Mouse (Mus musculus): ENCODE measurements around the gene Fam216a. TPM values are rescaled to one million over a fixed set of nuclear protein-coding genes. Genes with fewer than 3 reads are reported as not detected.

The Fam216a gene
- total and polyA plus RNA-seq, 3 experiments = 68.9 to 100 TPM; not detected in 1

- H3K9me3 ChIP-seq (replicated peaks; ENCODE audit: insufficient read depth, low read length) = no peaks in the 10 kb centered on the region
- H3K27ac ChIP-seq (ENCODE audit: control insufficient read depth, low read depth, low read length) = no peak overlapping the region
- H3K4me1 ChIP-seq (ENCODE audit: control insufficient read depth in 1 of 2, insufficient read depth in 2 of 2, low read length in 2 of 2) = no peaks in the 10 kb centered on the region
- peaks cover 11% of the 10 kb centered on the region for H3K79me2 ChIP-seq (ENCODE audit: control insufficient read depth, insufficient read depth, low read length, poor library complexity)
- peak; percentile 50 for DNase-seq (ENCODE audit: low read depth, low spot score)
- H3K27me3 ChIP-seq (ENCODE audit: control insufficient read depth in 1 of 2, insufficient read depth in 2 of 2, low read length in 2 of 2) = no peaks in the 10 kb centered on the region
- no peak overlapping the region for H3K4me3 ChIP-seq (ENCODE audit: control insufficient read depth in 1 of 2, insufficient read depth in 1 of 2, low read depth in 2 of 2, low read length in 2 of 2)
- TF ChIP-seq POLR2A (IDR thresholded peaks at IDR 0.05; ENCODE audit: control insufficient read depth in 1 of 2, insufficient read depth in 1 of 2, low read depth in 1 of 2, low read length in 2 of 2, poor library complexity in 1 of 2) (0 out of 4 replicates have a peak, but pooled peaks of 1 of the 2 experiments have one; percentile 23), SIN3A (IDR thresholded peaks at IDR 0.05; ENCODE audit: low read length) (0 out of 2 replicates have a peak, but pooled peaks have one; percentile 18), CTCF (IDR thresholded peaks at IDR 0.05 in 2 of 3, conservative IDR thresholded peaks at IDR 0.05 in 1 of 3; ENCODE audit: control insufficient read depth in 1 of 3, insufficient read depth in 1 of 3, low read depth in 2 of 3, low read length in 3 of 3, poor library complexity in 1 of 3, severe bottlenecking in 1 of 3) (peak; percentile 82 to 94 (median 94)), RAD21 (IDR thresholded peaks at IDR 0.05; ENCODE audit: low read depth, low read length) (peak; percentile 63), SMC3 (IDR thresholded peaks at IDR 0.05; ENCODE audit: low read depth, low read length) (peak; percentile 64), UBTF (IDR thresholded peaks at IDR 0.05; ENCODE audit: borderline replicate concordance, insufficient read depth, low read depth, low read length) (no peak), GABPA (IDR thresholded peaks at IDR 0.05; ENCODE audit: low read depth, low read length) (no peak), KAT2A (conservative IDR thresholded peaks at IDR 0.05; ENCODE audit: low read depth, low read length) (no peak)
- peaks cover 0 to 19% of the 10 kb centered on the region in 2 experiments; a peak in 2 of 4 replicates for H3K36me3 ChIP-seq (ENCODE audit: control insufficient read depth in 1 of 2, insufficient read depth in 2 of 2, low read length in 2 of 2)
- H3K9ac ChIP-seq (ENCODE audit: control insufficient read depth, low read depth, low read length, poor library complexity, severe bottlenecking) = no peak overlapping the region
Measured at GRCm38 (mm10) chr5:122401303-122401640, 29.1 kb upstream of the Fam216a start.

GRCm38 (mm10) chr5:122400628-122401302, 28.6 kb upstream of the Fam216a start:
- DNase-seq (ENCODE audit: low read depth, low spot score) = no peak
- Histone ChIP-seq H3K27ac (ENCODE audit: control insufficient read depth, low read depth, low read length) (no peak overlapping the region), H3K4me1 (ENCODE audit: control insufficient read depth in 1 of 2, insufficient read depth in 2 of 2, low read length in 2 of 2) (no peaks in the 10 kb centered on the region), H3K36me3 (ENCODE audit: control insufficient read depth in 1 of 2, insufficient read depth in 2 of 2, low read length in 2 of 2) (peaks cover 0 to 16% of the 10 kb centered on the region in 2 experiments; a peak in 2 of 4 replicates), H3K79me2 (ENCODE audit: control insufficient read depth, insufficient read depth, low read length, poor library complexity) (peaks cover 11% of the 10 kb centered on the region), H3K4me3 (ENCODE audit: control insufficient read depth in 1 of 2, insufficient read depth in 1 of 2, low read depth in 2 of 2, low read length in 2 of 2) (no peak overlapping the region), H3K27me3 (ENCODE audit: control insufficient read depth in 1 of 2, insufficient read depth in 2 of 2, low read length in 2 of 2) (no peaks in the 10 kb centered on the region), H3K9ac (ENCODE audit: control insufficient read depth, low read depth, low read length, poor library complexity, severe bottlenecking) (no peak overlapping the region), H3K9me3 (replicated peaks; ENCODE audit: insufficient read depth, low read length) (no peaks in the 10 kb centered on the region)
- TF ChIP-seq ETS1 (IDR thresholded peaks at IDR 0.05; ENCODE audit: low read depth, low read length) = no peak
- no peak for TF ChIP-seq RCOR1 (IDR thresholded peaks at IDR 0.05; ENCODE audit: low read depth, low read length)
- TF ChIP-seq JUND (IDR thresholded peaks at IDR 0.05; ENCODE audit: low read depth, low read length) = no peak
- no peak for TF ChIP-seq CHD1 (IDR thresholded peaks at IDR 0.05; ENCODE audit: low read depth, low read length)
- TF ChIP-seq NELFE (IDR thresholded peaks at IDR 0.05; ENCODE audit: low read depth, low read length) = no peak
- TF ChIP-seq MAZ (IDR thresholded peaks at IDR 0.05; ENCODE audit: low read depth, low read length) = no peak
- TF ChIP-seq NRF1 (IDR thresholded peaks at IDR 0.05; ENCODE audit: insufficient read depth, low read depth, low read length, poor library complexity, severe bottlenecking) = no peak
- no peak for TF ChIP-seq MAFK (IDR thresholded peaks at IDR 0.05; ENCODE audit: borderline replicate concordance, low read depth, low read length)
- TF ChIP-seq ZMIZ1 (IDR thresholded peaks at IDR 0.05; ENCODE audit: low read depth, low read length) = no peak
- TF ChIP-seq ZKSCAN1 (IDR thresholded peaks at IDR 0.05; ENCODE audit: low read depth, low read length) = no peak
- no peak for TF ChIP-seq ZNF384 (IDR thresholded peaks at IDR 0.05; ENCODE audit: low read depth, low read length)
- TF ChIP-seq MXI1 (IDR thresholded peaks at IDR 0.05; ENCODE audit: low read depth, low read length) = no peak
- TF ChIP-seq SIN3A (IDR thresholded peaks at IDR 0.05; ENCODE audit: low read length) = no peak
- no peak for TF ChIP-seq GABPA (IDR thresholded peaks at IDR 0.05; ENCODE audit: low read depth, low read length)
- TF ChIP-seq KAT2A (conservative IDR thresholded peaks at IDR 0.05; ENCODE audit: low read depth, low read length) = no peak
- TF ChIP-seq MYC (IDR thresholded peaks at IDR 0.05; ENCODE audit: low read depth, low read length) = no peak
- no peak for TF ChIP-seq MEF2A (IDR thresholded peaks at IDR 0.05; ENCODE audit: extremely low read depth, insufficient replicate concordance, low read depth, low read length, poor library complexity, severe bottlenecking)
- TF ChIP-seq ZC3H11A (IDR thresholded peaks at IDR 0.05; ENCODE audit: low read depth, low read length) = no peak
- no peak for TF ChIP-seq USF1 (IDR thresholded peaks at IDR 0.05; ENCODE audit: low read depth, low read length)
- TF ChIP-seq E2F4 (IDR thresholded peaks at IDR 0.05; ENCODE audit: borderline replicate concordance, low read depth, low read length) = no peak
